Mouse (Mus musculus): Measurements from ENCODE around the gene Snrnp70. TPM values are rescaled to one million over a fixed set of nuclear protein-coding genes. Genes with fewer than 3 reads are reported as not detected.

The Snrnp70 gene
- polyA plus RNA-seq (2014; fragmentation: Nextera tagmentation; extraction: Ambion mirVana) = 118 and 124 TPM in 2 replicates

DNA sequence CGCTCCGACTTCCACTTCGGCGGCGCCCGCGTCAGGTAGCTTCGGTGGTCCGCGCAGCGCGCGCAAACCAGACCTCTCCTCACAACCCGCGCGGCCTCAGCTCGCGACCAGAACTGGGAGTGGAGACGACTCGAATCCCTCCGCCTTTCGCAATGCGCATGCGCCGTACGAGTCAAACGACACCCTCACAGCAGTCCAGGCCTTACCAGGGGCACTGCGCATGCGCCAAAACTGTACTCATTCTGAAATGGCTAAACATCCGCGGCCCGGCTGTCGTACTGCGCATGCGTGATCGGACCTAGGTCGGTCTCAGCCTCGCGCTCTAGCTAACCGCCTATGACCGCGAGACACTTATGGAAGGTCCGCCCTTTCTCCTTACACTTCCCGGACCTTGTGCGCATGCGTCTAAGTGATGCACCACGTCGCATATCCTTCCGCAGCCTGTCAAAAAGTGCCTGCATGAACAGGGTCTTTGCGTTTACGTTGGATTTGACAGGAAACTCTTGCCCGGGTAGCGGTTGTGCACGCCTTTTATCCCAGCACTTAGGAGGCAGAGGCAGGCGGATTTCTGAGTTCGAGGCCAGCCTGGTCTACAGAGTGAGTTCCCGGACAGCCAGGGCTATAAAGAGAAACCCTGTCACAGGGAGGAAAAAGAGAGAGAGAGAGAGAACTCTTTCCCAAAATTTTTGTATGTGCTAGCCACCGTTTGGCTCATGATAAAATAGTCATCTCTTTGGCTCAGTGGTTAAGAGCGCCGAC, at the start of gene Snrnp70:
Snrnp70 (minus strand) TSS at position 165 of the 759 bp plus-strand sequence.
- peak; percentile 98 for ATAC-seq (ENCODE audit: insufficient number of reproducible peaks, insufficient read depth, low FRiP score, low read depth)
- WGBS = under 1% methylated on average over 60 of the region's 60 CpGs
- Histone ChIP-seq H3K4me3 (ENCODE audit: low read depth, low read length) (peak within 1 kb of the TSS; percentile 77), H3K9me3 (ENCODE audit: control insufficient read depth, low read depth, low read length) (no peaks in the 10 kb centered on the region), H3K4me1 (ENCODE audit: control insufficient read depth, insufficient read depth, low read length) (peaks cover 16% of the 10 kb centered on the region), H3K4me2 (replicated peaks; ENCODE audit: low read depth, low read length) (peak within 1 kb of the TSS; percentile 99), H3K27me3 (ENCODE audit: control insufficient read depth, insufficient read depth, low read length) (no peaks in the 10 kb centered on the region), H3K36me3 (ENCODE audit: control insufficient read depth, insufficient read depth, low read length) (peaks cover 18% of the 10 kb centered on the region), H3K9ac (replicated peaks; ENCODE audit: low read depth, low read length) (peak within 1 kb of the TSS; percentile 87), H3K27ac (ENCODE audit: low read length) (peak within 1 kb of the TSS; percentile 98)

DNA sequence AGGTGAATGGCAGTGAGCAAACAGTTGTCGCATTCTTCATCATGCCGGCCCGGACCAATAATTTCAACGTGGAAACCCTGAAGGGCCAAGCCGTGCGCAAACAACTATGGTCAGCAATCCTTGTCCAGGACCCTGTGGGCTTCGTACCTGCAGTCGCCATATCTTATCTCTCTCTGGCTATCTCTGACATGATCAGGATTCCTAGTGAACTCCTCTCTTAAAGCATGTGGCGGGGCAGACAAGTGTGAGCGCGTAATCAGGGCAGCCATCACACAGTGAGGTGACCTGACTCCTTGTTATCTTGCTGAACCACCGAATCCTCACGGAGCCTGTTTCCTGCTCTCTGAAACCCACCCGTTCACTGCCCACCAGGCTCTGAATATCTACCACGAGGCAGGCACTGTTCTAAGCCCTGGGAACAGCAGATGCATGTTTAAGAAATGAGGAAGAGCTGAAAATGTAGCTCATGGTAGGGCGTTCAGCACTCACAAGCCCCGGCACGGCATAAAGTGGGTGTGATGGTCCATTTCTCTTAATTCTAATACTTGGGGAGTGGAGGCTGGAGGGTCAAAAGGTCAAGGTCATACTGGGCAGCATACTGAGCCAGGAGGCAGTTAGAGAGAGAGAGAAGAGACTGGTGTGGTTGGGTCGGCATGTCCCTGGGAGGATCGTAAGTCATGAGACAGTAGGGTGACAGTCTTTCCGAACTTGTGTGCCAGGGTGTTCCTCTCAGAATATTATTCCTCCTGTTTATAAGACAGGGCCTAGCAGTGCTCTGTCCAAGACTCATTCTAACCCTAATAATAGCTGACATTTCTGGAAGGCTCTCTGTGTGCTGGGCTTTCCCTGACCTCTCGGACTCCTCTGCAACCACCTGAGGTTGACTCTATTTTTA, 48.2 kb upstream of the Snrnp70 start:
- Histone ChIP-seq H3K27me3 (ENCODE audit: control insufficient read depth, insufficient read depth, low read length) (no peaks in the 10 kb centered on the region), H3K4me1 (ENCODE audit: control insufficient read depth, insufficient read depth, low read length) (no peaks in the 10 kb centered on the region), H3K9ac (replicated peaks; ENCODE audit: low read depth, low read length) (no peak overlapping the region), H3K27ac (ENCODE audit: low read length) (no peak overlapping the region), H3K4me2 (replicated peaks; ENCODE audit: low read depth, low read length) (no peak overlapping the region), H3K9me3 (ENCODE audit: control insufficient read depth, low read depth, low read length) (no peaks in the 10 kb centered on the region), H3K4me3 (ENCODE audit: low read depth, low read length) (no peak overlapping the region), H3K36me3 (ENCODE audit: control insufficient read depth, insufficient read depth, low read length) (peaks cover 41% of the 10 kb centered on the region)
- ATAC-seq (ENCODE audit: insufficient number of reproducible peaks, insufficient read depth, low FRiP score, low read depth) = no peak
- WGBS = 80% methylated on average over 22 of the region's 22 CpGs

DNA sequence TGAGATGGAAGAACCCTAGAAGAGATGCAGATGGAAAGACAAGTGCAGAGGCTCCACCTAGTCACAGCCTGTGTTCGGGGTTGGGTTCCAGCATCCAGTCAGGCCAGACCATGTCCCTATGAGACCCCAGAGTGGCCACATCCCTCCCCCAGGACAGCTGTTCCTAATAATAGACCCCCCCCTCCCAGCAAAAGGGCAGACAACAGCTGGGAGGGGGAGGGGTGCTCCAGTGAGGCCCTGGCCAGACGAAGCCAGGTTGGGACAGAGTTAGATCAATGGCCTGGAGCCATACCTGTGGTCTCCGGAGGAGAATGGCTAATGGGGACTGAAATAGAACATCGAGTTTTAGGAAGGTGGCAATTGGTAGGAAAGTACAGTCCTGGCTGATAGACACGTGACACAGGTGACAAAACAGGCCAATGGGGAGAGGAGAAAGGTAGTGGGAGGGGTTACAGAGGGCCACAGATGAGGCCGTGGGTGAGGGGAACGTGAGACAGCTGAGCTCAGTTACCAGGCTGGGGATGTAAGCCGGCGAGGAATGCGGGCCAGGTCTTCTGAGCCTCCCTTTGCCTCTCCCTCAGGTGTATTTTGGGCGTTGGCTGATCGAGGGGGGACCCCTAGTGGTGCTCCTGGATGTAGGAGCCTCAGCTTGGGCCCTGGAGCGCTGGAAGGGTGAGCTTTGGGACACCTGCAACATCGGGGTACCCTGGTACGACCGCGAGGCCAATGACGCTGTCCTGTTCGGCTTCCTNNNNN, 42.2 kb upstream of the Snrnp70 start, which contains the start of gene Ruvbl2:
Ruvbl2 (minus strand) TSS at position 576 of the 756 bp plus-strand sequence.
- no peak within 1 kb of the TSS for H3K27ac ChIP-seq (ENCODE audit: low read length)
- H3K36me3 ChIP-seq (ENCODE audit: control insufficient read depth, insufficient read depth, low read length) = peaks cover 12% of the 10 kb centered on the region
- no peak within 1 kb of the TSS for H3K4me3 ChIP-seq (ENCODE audit: low read depth, low read length)
- peak within 1 kb of the TSS; percentile 10; the same call in 1 of the 2 replicates for H3K4me2 ChIP-seq (replicated peaks; ENCODE audit: low read depth, low read length)
- no peaks in the 10 kb centered on the region for H3K27me3 ChIP-seq (ENCODE audit: control insufficient read depth, insufficient read depth, low read length)
- ATAC-seq (ENCODE audit: insufficient number of reproducible peaks, insufficient read depth, low FRiP score, low read depth) = no peak
- no peaks in the 10 kb centered on the region for H3K9me3 ChIP-seq (ENCODE audit: control insufficient read depth, low read depth, low read length)
- peaks cover 27% of the 10 kb centered on the region for H3K4me1 ChIP-seq (ENCODE audit: control insufficient read depth, insufficient read depth, low read length)
- no peak within 1 kb of the TSS for H3K9ac ChIP-seq (replicated peaks; ENCODE audit: low read depth, low read length)
- WGBS = 17% methylated on average over 19 of the region's 19 CpGs

DNA sequence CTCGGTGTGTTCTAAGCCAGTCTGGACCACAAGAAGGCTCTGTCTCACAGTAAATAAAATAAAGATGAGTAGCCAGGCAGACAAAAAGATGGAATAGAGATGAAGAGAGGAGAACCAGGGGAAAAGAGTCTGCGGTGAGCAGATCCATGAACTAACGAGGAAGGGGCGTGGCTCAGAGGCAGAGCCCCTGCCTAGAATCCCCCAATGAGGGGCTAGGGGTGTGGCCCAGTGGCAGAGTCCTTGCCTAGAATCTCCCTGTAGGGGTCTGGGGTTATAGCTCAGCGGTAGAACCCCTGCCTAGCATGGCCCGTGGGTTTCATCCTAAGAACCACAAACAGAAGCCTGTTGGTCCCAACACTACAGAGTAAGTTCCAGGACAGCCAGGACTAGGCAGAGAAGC, 41.5 kb upstream of the Snrnp70 start:
- no peak overlapping the region for H3K9ac ChIP-seq (replicated peaks; ENCODE audit: low read depth, low read length)

DNA sequence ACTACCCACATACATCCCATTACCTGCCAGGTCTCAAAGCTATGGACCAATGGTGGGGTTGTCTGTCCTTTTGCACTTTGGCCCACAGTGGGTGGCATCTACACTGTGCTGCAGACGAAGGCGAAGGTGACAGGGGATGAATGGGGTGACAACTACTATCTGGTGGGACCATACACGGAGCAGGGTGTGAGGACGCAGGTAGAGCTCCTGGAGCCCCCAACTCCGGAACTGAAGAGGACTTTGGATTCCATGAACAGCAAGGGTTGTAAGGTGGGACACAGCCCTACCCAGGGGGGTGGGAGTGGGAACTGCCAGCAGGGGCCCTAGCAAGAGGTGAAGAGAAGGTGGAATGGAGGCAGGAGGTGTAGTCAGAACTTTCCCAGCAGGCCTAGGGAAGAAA, 40.9 kb upstream of the Snrnp70 start:
- H3K4me2 ChIP-seq (replicated peaks; ENCODE audit: low read depth, low read length) = no peak overlapping the region

More for the DNA sequence above, 41.5 kb upstream of the Snrnp70 start:
- WGBS = 40% methylated on average over 6 of the region's 6 CpGs
- H3K4me1 ChIP-seq (ENCODE audit: control insufficient read depth, insufficient read depth, low read length) = peaks cover 28% of the 10 kb centered on the region
- H3K36me3 ChIP-seq (ENCODE audit: control insufficient read depth, insufficient read depth, low read length) = peaks cover 10% of the 10 kb centered on the region
- H3K27ac ChIP-seq (ENCODE audit: low read length) = no peak overlapping the region
- H3K27me3 ChIP-seq (ENCODE audit: control insufficient read depth, insufficient read depth, low read length) = no peaks in the 10 kb centered on the region
- no peak for ATAC-seq (ENCODE audit: insufficient number of reproducible peaks, insufficient read depth, low FRiP score, low read depth)
- peak overlapping the region; percentile 10; the same call in 1 of the 2 replicates for H3K4me2 ChIP-seq (replicated peaks; ENCODE audit: low read depth, low read length)
- no peaks in the 10 kb centered on the region for H3K9me3 ChIP-seq (ENCODE audit: control insufficient read depth, low read depth, low read length)
- no peak overlapping the region for H3K4me3 ChIP-seq (ENCODE audit: low read depth, low read length)

DNA sequence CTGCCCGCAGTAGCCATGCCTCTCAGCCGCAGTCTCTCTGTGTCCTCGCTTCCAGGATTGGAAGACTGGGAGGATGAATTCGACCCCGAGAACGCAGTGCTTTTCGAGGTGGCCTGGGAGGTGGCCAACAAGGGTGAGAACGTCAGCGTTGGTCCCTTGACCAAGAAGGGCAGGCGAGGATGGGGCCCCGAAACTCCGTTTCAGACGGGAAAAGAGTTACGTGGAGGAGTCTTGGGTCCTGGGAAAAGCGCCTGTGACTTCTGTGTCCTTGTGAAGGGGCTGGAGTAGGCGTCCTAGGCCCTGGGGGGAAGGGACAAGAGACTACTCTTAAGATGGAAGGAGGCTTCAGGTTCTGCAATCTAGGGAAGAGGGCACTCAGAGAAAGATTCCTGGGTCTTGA, 39.5 kb upstream of the Snrnp70 start:
- Histone ChIP-seq H3K4me2 (replicated peaks; ENCODE audit: low read depth, low read length) (peak overlapping the region; percentile 90), H3K27ac (ENCODE audit: low read length) (peak overlapping the region; percentile 68), H3K9me3 (ENCODE audit: control insufficient read depth, low read depth, low read length) (no peaks in the 10 kb centered on the region), H3K9ac (replicated peaks; ENCODE audit: low read depth, low read length) (peak overlapping the region; percentile 67), H3K36me3 (ENCODE audit: control insufficient read depth, insufficient read depth, low read length) (peaks cover 9% of the 10 kb centered on the region), H3K4me3 (ENCODE audit: low read depth, low read length) (peak overlapping the region; percentile 88), H3K4me1 (ENCODE audit: control insufficient read depth, insufficient read depth, low read length) (peaks cover 28% of the 10 kb centered on the region), H3K27me3 (ENCODE audit: control insufficient read depth, insufficient read depth, low read length) (no peaks in the 10 kb centered on the region)
- 2% methylated on average over 16 of the region's 16 CpGs for WGBS
- ATAC-seq (ENCODE audit: insufficient number of reproducible peaks, insufficient read depth, low FRiP score, low read depth) = 0 out of 2 replicates have a peak, but pooled peaks have one; percentile 3

More for the DNA sequence above, 40.9 kb upstream of the Snrnp70 start:
- Histone ChIP-seq H3K9ac (replicated peaks; ENCODE audit: low read depth, low read length) (no peak overlapping the region), H3K4me3 (ENCODE audit: low read depth, low read length) (no peak overlapping the region), H3K36me3 (ENCODE audit: control insufficient read depth, insufficient read depth, low read length) (peaks cover 6% of the 10 kb centered on the region), H3K9me3 (ENCODE audit: control insufficient read depth, low read depth, low read length) (no peaks in the 10 kb centered on the region), H3K27me3 (ENCODE audit: control insufficient read depth, insufficient read depth, low read length) (no peaks in the 10 kb centered on the region), H3K4me1 (ENCODE audit: control insufficient read depth, insufficient read depth, low read length) (peaks cover 28% of the 10 kb centered on the region), H3K27ac (ENCODE audit: low read length) (no peak overlapping the region)
- no peak for ATAC-seq (ENCODE audit: insufficient number of reproducible peaks, insufficient read depth, low FRiP score, low read depth)
- WGBS = 85% methylated on average over 5 of the region's 5 CpGs

DNA sequence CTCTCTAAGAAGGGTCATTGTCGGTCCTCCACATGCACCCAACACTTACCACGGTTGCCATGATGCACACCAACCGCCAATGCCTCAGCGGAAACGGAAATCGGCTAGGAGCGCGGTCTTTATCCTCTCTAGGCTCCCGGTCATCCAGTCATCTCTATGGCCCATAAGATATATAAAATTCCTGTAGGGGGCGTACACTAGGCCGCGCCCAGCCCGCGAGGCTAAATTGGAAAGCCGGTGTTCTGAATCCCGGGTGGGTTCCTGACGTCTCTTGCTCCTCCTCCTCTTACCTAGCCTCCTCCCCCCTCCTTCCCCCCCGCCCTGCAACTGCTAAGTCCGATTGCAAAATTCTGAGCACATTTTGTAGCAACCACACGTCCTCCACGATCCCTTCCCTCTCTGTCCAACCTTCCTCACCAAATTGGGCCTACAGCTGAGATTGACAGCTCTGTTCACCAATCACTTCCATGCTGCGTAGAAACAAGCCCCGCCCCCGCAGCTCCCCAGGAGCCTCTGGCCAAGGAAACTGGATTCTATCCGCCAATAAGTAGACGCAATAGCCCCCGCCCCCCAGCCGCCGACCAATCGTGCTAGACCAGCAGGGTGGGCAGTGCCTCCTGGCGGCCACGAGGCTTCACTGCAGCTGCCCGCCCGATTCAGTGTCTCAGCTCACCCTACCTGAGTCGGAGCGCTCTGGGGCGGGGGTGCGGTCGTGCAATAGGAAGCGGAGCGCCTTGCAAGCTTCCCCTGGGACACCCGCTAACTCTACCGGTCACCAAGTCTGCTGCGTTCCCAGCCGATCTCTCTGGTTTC, 38.9 kb upstream of the Snrnp70 start, which contains the start of gene Gys1:
Gys1 (plus strand) TSS at position 642 of the 813 bp plus-strand sequence.
- WGBS = under 1% methylated on average over 45 of the region's 45 CpGs
- Histone ChIP-seq H3K9ac (replicated peaks; ENCODE audit: low read depth, low read length) (peak within 1 kb of the TSS; percentile 84), H3K4me1 (ENCODE audit: control insufficient read depth, insufficient read depth, low read length) (peaks cover 28% of the 10 kb centered on the region), H3K4me2 (replicated peaks; ENCODE audit: low read depth, low read length) (peak within 1 kb of the TSS; percentile 98), H3K27ac (ENCODE audit: low read length) (peak within 1 kb of the TSS; percentile 84), H3K4me3 (ENCODE audit: low read depth, low read length) (peak within 1 kb of the TSS; percentile 88), H3K9me3 (ENCODE audit: control insufficient read depth, low read depth, low read length) (no peaks in the 10 kb centered on the region), H3K27me3 (ENCODE audit: control insufficient read depth, insufficient read depth, low read length) (no peaks in the 10 kb centered on the region), H3K36me3 (ENCODE audit: control insufficient read depth, insufficient read depth, low read length) (peaks cover 15% of the 10 kb centered on the region)
- ATAC-seq (ENCODE audit: insufficient number of reproducible peaks, insufficient read depth, low FRiP score, low read depth) = peak; percentile 96

Measured in stomach, embryonic 14.5 days (tissue).